Mouse (Mus musculus) hindbrain, embryonic 11.5 days (tissue): ENCODE measurements around the gene Ccr10. TPM values are rescaled to one million over a fixed set of nuclear protein-coding genes. Genes with fewer than 3 reads are reported as not detected.

Source experiments
- ATAC-seq: fragments of 200-750 bp; cut with Nextera tagmentation; 2 replicates; pipeline ENCODE4 v1.8.0; 2017; ENCODE audit warnings: mild to moderate bottlenecking, moderate TSS enrichment, moderate library complexity; ENCODE audit not compliant: low FRiP score
- DNase-seq: peaks from one replicate; pipeline ENCODE4 v3.0.0-alpha.2; 2015; ENCODE audit warnings: low spot score
- H3K27ac ChIP-seq: fragments of 300-500 bp; sonication (generic); 2 replicates; pipeline ENCODE4 v1.5.1; 2014; ENCODE audit warnings: mild to moderate bottlenecking, low read depth, low read length
- H3K27me3 ChIP-seq: fragments of 300-500 bp; sonication (generic); 2 replicates; pipeline ENCODE4 v1.6.1; 2014; ENCODE audit warnings: mild to moderate bottlenecking, low read length, moderate library complexity, mixed read lengths; ENCODE audit not compliant: control insufficient read depth, insufficient read depth
- H3K36me3 ChIP-seq: fragments of 300-500 bp; sonication (generic); 2 replicates; pipeline ENCODE4 v1.6.1; 2014; ENCODE audit warnings: mild to moderate bottlenecking, low read length, moderate library complexity, mixed read lengths; ENCODE audit not compliant: control insufficient read depth, insufficient read depth
- H3K4me1 ChIP-seq: fragments of 300-500 bp; sonication (generic); replicated peaks from 2 replicates; pipeline ENCODE4 v1.6.1; 2014; ENCODE audit warnings: low read length, mixed read lengths; ENCODE audit not compliant: control insufficient read depth, insufficient read depth
- H3K4me2 ChIP-seq: fragments of 300-500 bp; sonication (generic); replicated peaks from 2 replicates; pipeline ENCODE4 v1.6.1; 2014; ENCODE audit warnings: mild to moderate bottlenecking, low read depth, low read length
- H3K4me3 ChIP-seq: fragments of 300-500 bp; sonication (generic); 2 replicates; pipeline ENCODE4 v1.5.1; 2014; ENCODE audit warnings: low read depth, low read length
- H3K9ac ChIP-seq: fragments of 300-500 bp; sonication (generic); 2 replicates; pipeline ENCODE4 v1.6.1; 2014; ENCODE audit warnings: low read depth, low read length
- H3K9me3 ChIP-seq: fragments of 300-500 bp; sonication (generic); 2 replicates; pipeline ENCODE4 v1.6.1; 2016; ENCODE audit warnings: low read length; ENCODE audit not compliant: control insufficient read depth
- WGBS: fragments of 180-500 bp; shearing (Covaris S2); extraction: QIAGEN DNeasy Blood & Tissue Kit; methylation state at CpG from one replicate; pipeline ENCODE4 v1.1.7; 2014; 5-methylcytosine and 5-hydroxymethylcytosine counted together
- polyA plus RNA-seq: library from polyadenylated mRNA; unstranded; fragments of >200 nt; fragmentation: Nextera tagmentation; extraction: Ambion mirVana; gene quantifications from 2 replicates; pipeline ENCODE4 v1.2.1, GENCODE M21; 2014

The Ccr10 gene
- polyA plus RNA-seq, 1 experiment from 2014 or later = 0.19 TPM

- Histone ChIP-seq H3K4me3 (peak overlapping the region; percentile 39), H3K4me2 (peak overlapping the region; percentile 66), H3K9ac (peak overlapping the region; percentile 24; the same call in 1 of the 2 replicates), H3K9me3 (no peaks in the 10 kb centered on the region), H3K4me1 (peaks cover 31% of the 10 kb centered on the region; the same call in 1 of the 2 replicates), H3K27me3 (peaks cover 75% of the 10 kb centered on the region), H3K27ac (0 out of 2 replicates have a peak overlapping the region, but pooled peaks have one; percentile 60), H3K36me3 (no peaks in the 10 kb centered on the region)
- under 1% methylated on average over 31 of the region's 31 CpGs for WGBS
- DNase-seq (peak; percentile 82), ATAC-seq (peak; percentile 37; the same call in 1 of the 2 replicates)
These were observed 3.4 kb downstream of the Ccr10 start for GRCm38 (mm10) chr11:101171721-101172433.

GRCm38 (mm10) chr11:101170811-101171610 lies 4.2 kb downstream of the Ccr10 start, which contains the start of gene Plekhh3:
TSS of gene Plekhh3 (minus strand) at chr11:101171351.
- WGBS = under 1% methylated on average over 49 of the region's 50 CpGs
- peak within 1 kb of the TSS; percentile 65 for H3K27ac ChIP-seq
- peak within 1 kb of the TSS; percentile 86 for H3K4me2 ChIP-seq
- peaks cover 27% of the 10 kb centered on the region; the same call in 1 of the 2 replicates for H3K4me1 ChIP-seq
- H3K9me3 ChIP-seq = no peaks in the 10 kb centered on the region
- H3K4me3 ChIP-seq = peak within 1 kb of the TSS; percentile 72
- DNase-seq (peak; percentile 94), ATAC-seq (peak; percentile 96)
- H3K36me3 ChIP-seq = no peaks in the 10 kb centered on the region
- peaks cover 75% of the 10 kb centered on the region for H3K27me3 ChIP-seq
- H3K9ac ChIP-seq = peak within 1 kb of the TSS; percentile 66

GRCm38 (mm10) chr11:101170354-101170810 lies 4.9 kb downstream of the Ccr10 start, which contains the start of gene Cntnap1:
TSS of gene Cntnap1 (plus strand) at chr11:101170523.
- peaks cover 27% of the 10 kb centered on the region; the same call in 1 of the 2 replicates for H3K4me1 ChIP-seq
- H3K9ac ChIP-seq = peak within 1 kb of the TSS; percentile 66
- H3K27me3 ChIP-seq = peaks cover 74% of the 10 kb centered on the region
- no peaks in the 10 kb centered on the region for H3K36me3 ChIP-seq
- no peak for DNase-seq
- no peaks in the 10 kb centered on the region for H3K9me3 ChIP-seq
- no peak for ATAC-seq
- peak within 1 kb of the TSS; percentile 72 for H3K4me3 ChIP-seq
- H3K4me2 ChIP-seq = peak within 1 kb of the TSS; percentile 86
- under 1% methylated on average over 35 of the region's 35 CpGs for WGBS
- peak within 1 kb of the TSS; percentile 65 for H3K27ac ChIP-seq

GRCm38 (mm10) chr11:101169301-101170107 lies 5.7 kb downstream of the Ccr10 start:
- Histone ChIP-seq H3K36me3 (no peaks in the 10 kb centered on the region), H3K27me3 (peaks cover 74% of the 10 kb centered on the region), H3K4me2 (peak overlapping the region; percentile 86), H3K4me1 (peaks cover 25% of the 10 kb centered on the region; the same call in 1 of the 2 replicates), H3K9ac (peak overlapping the region; percentile 66), H3K27ac (no peak overlapping the region), H3K9me3 (no peaks in the 10 kb centered on the region), H3K4me3 (peak overlapping the region; percentile 72)
- WGBS = 13% methylated on average over 17 of the region's 17 CpGs
- no peak for ATAC-seq
- no peak for DNase-seq

- Histone ChIP-seq H3K4me3 (no peak overlapping the region), H3K4me2 (no peak overlapping the region), H3K36me3 (no peaks in the 10 kb centered on the region), H3K27ac (no peak overlapping the region), H3K4me1 (peaks cover 22% of the 10 kb centered on the region), H3K9me3 (no peaks in the 10 kb centered on the region), H3K27me3 (peaks cover 76% of the 10 kb centered on the region), H3K9ac (no peak overlapping the region)
- ATAC-seq (no peak), DNase-seq (no peak)
- WGBS = 61% methylated on average over 18 of the region's 18 CpGs
These were observed 6.8 kb downstream of the Ccr10 start for GRCm38 (mm10) chr11:101168301-101168980.

- Histone ChIP-seq H3K4me3 (no peak overlapping the region), H3K27me3 (peaks cover 76% of the 10 kb centered on the region), H3K4me1 (peaks cover 17% of the 10 kb centered on the region), H3K36me3 (no peaks in the 10 kb centered on the region), H3K9ac (no peak overlapping the region), H3K27ac (no peak overlapping the region), H3K4me2 (no peak overlapping the region), H3K9me3 (no peaks in the 10 kb centered on the region)
- no peak for DNase-seq
- ATAC-seq = no peak
- WGBS = 39% methylated on average over 8 of the region's 8 CpGs
These were observed 7.3 kb downstream of the Ccr10 start for GRCm38 (mm10) chr11:101167963-101168300.

- ATAC-seq = no peak
- WGBS = 44% methylated on average over 19 of the region's 19 CpGs
- H3K27ac ChIP-seq = no peak overlapping the region
- H3K4me3 ChIP-seq = no peak overlapping the region
- H3K4me2 ChIP-seq = no peak overlapping the region
- H3K27me3 ChIP-seq = peaks cover 76% of the 10 kb centered on the region
- no peaks in the 10 kb centered on the region for H3K9me3 ChIP-seq
- H3K9ac ChIP-seq = no peak overlapping the region
- H3K4me1 ChIP-seq = peaks cover 16% of the 10 kb centered on the region
- no peak for DNase-seq
- H3K36me3 ChIP-seq = no peaks in the 10 kb centered on the region
These were observed 7.9 kb downstream of the Ccr10 start for GRCm38 (mm10) chr11:101167211-101167962.
